Mouse (Mus musculus): ENCODE measurements at regions not wholly inside any gene's neighbourhood (a gene's known extent, or its start where the extent isn't known, plus 50 kb on each side); places are given as distances from the start of the nearest gene placed in this dataset.
A peak's percentile ranks its signal among the peaks of the same experiment; 100 is the strongest.

DNA sequence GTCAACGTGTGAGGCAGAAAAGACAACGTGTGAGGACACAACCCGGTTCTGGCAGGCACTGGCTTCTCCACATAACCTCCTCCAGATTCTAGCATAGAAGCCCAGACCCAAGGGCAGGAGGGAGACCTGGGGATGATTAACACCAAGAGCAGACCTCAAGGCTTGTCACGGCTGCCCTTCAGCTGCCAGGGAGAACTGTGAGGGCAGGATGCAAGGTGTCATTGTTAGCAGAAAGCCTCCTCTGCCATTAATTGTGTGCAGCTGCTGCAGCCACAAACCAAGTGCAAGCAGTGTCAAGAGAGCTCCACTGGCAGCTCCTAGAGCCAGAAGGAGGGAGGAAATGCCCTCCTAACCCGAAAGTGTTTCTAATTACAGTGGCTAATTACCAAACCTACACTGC, 211.6 kb upstream of the Rgma start:
- H3K27ac ChIP-seq (replicated peaks), result no peak overlapping the region
- no peaks in the 10 kb centered on the region for H3K9me3 ChIP-seq (replicated peaks)
- H3K4me2 ChIP-seq, result no peak overlapping the region
- WGBS, result 42% methylated on average over 5 of the region's 5 CpGs
- H3K4me1 ChIP-seq, result peaks cover 9% of the 10 kb centered on the region; the same call in 1 of the 2 replicates
- H3K27me3 ChIP-seq (replicated peaks), result no peaks in the 10 kb centered on the region
- H3K36me3 ChIP-seq, result no peaks in the 10 kb centered on the region
- no peak overlapping the region for H3K9ac ChIP-seq (replicated peaks)
- H3K4me3 ChIP-seq (replicated peaks), result no peak overlapping the region
- ATAC-seq (ENCODE audit: low FRiP score), result no peak

DNA sequence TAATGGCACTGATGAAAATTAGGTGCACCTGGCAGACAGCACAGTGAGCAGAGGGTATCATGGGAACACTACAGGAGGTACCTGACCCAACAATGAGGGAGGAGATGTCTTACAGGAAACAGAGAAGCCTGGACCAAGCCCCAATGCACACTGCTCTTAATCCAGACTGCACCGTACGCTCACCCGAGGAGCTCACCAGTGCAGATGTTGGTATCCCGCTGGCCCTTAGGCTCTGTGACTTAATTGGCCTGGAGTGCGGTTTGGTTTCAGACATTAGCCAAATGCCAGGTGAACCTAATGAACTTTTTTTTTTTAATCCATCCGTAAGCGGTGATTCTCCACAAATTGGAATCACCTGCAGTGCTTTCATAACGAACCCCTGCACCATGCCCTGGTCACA, 209.8 kb upstream of the Rgma start:
- Histone ChIP-seq H3K9me3 (replicated peaks) (no peaks in the 10 kb centered on the region), H3K36me3 (no peaks in the 10 kb centered on the region), H3K9ac (replicated peaks) (no peak overlapping the region), H3K4me3 (replicated peaks) (no peak overlapping the region), H3K4me1 (peaks cover 3% of the 10 kb centered on the region; the same call in 1 of the 2 replicates), H3K27me3 (replicated peaks) (no peaks in the 10 kb centered on the region), H3K27ac (replicated peaks) (no peak overlapping the region), H3K4me2 (no peak overlapping the region)
- no peak for ATAC-seq (ENCODE audit: low FRiP score)
- whole genome bisulfite sequencing, result 93% methylated on average over 8 of the region's 8 CpGs

- Histone ChIP-seq H3K4me1 (no peaks in the 10 kb centered on the region), H3K27ac (replicated peaks) (no peak overlapping the region), H3K4me2 (no peak overlapping the region), H3K9ac (replicated peaks) (no peak overlapping the region), H3K27me3 (replicated peaks) (no peaks in the 10 kb centered on the region), H3K36me3 (no peaks in the 10 kb centered on the region), H3K9me3 (replicated peaks) (no peaks in the 10 kb centered on the region), H3K4me3 (replicated peaks) (no peak overlapping the region)
- WGBS, result 79% methylated on average over 8 of the region's 8 CpGs
- no peak for ATAC-seq (ENCODE audit: low FRiP score)
These were observed 205.9 kb upstream of the Rgma start for GRCm38 (mm10) chr7:73169416-73169815.

DNA sequence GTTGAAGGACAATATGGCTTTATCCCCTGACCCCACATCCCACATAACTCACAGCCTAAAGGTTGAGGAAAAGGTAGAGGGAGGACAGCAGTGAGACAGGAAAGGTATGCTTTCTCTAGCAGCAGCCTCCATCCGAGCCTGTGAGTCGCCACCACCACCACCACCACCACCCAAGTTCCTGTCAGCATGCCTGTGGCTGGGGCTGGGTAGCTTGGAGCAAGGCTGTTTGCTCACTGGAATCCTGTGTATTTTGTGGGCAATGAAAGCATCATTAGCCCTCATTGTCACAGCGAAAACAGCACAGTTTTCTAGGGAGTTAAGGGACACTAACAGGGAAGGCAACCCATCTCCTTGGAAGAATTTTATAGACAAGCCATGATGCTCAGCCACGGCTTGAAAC, 202.7 kb upstream of the Rgma start:
- H3K9ac ChIP-seq (replicated peaks), result no peak overlapping the region
- no peaks in the 10 kb centered on the region for H3K36me3 ChIP-seq
- H3K27me3 ChIP-seq (replicated peaks), result no peaks in the 10 kb centered on the region
- H3K4me3 ChIP-seq (replicated peaks), result no peak overlapping the region
- WGBS, result 79% methylated on average over 4 of the region's 4 CpGs
- H3K4me2 ChIP-seq, result no peak overlapping the region
- no peaks in the 10 kb centered on the region for H3K4me1 ChIP-seq
- no peaks in the 10 kb centered on the region for H3K9me3 ChIP-seq (replicated peaks)
- ATAC-seq (ENCODE audit: low FRiP score), result no peak
- no peak overlapping the region for H3K27ac ChIP-seq (replicated peaks)

DNA sequence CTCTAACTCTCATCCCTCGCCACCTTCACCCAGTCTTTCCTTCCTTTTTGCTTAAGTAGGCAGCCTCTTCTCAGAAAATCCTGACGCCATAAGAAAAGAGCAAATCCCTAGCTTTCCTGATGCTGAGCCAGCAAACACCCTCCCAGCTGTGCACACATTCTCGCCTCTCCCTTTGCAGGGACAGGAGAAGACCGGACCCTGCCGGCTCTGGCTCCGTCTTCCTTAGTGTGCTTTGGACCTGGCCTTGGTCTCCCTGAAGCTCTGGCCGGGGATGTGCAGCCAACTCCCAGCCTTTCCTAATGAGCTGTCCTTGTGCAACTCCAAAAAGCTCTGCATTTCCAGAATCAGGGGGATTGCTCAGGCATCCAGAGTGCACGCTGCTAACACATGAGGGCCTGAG, 191.5 kb upstream of the Rgma start:
- no peaks in the 10 kb centered on the region for H3K36me3 ChIP-seq
- no peak overlapping the region for H3K4me3 ChIP-seq (replicated peaks)
- H3K4me2 ChIP-seq, result no peak overlapping the region
- H3K9me3 ChIP-seq (replicated peaks), result no peaks in the 10 kb centered on the region
- ATAC-seq (ENCODE audit: low FRiP score), result no peak
- WGBS, result 79% methylated on average over 8 of the region's 8 CpGs
- H3K27me3 ChIP-seq (replicated peaks), result no peaks in the 10 kb centered on the region
- no peak overlapping the region for H3K9ac ChIP-seq (replicated peaks)
- H3K4me1 ChIP-seq, result peaks cover 12% of the 10 kb centered on the region; the same call in 1 of the 2 replicates
- peak overlapping the region; percentile 77 for H3K27ac ChIP-seq (replicated peaks)

DNA sequence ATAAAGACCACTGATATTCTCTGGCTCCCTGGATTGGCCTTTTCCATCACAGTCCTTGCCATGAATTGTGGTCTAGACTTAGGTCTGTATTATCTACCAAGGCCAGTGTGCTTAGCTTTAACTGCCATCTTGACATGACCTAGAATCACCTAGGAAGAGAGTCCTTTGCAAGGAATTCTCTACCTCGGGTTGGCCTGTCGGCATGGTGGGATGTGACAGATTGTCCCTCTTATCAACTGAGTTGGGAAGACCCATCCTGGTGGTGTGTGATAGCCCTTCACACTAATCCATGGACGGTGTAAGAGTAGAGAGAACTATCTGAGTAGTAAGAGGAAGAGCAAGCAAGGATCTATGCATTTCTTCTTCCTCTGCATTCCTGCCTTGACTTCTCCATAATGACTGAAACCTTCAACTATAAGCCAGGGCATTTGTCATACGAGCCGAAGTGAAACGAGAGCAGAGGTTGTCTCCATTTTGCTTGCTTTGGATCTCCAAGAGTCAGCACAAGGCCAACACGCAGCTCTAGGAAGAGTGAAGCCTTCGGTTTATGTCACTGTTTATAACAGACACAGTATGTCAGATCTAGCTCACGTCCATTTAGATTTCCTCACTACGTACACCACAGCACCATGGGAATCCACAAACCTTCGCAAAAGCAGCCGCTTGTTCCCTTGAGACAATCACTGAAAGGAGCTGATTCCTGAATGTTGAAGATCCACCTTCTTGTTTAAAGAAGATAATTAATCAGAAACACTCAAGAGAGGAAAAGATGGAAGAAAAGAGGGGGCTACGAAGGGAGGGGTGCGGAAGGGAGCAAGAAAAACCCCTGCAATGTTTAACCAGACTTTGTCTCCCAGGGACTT, 190.9 kb upstream of the Rgma start:
- Histone ChIP-seq H3K4me2 (no peak overlapping the region), H3K4me1 (peaks cover 12% of the 10 kb centered on the region; the same call in 1 of the 2 replicates), H3K36me3 (no peaks in the 10 kb centered on the region), H3K27ac (replicated peaks) (peak overlapping the region; percentile 77), H3K9ac (replicated peaks) (no peak overlapping the region), H3K27me3 (replicated peaks) (no peaks in the 10 kb centered on the region), H3K9me3 (replicated peaks) (no peaks in the 10 kb centered on the region), H3K4me3 (replicated peaks) (no peak overlapping the region)
- 55% methylated on average over 14 of the region's 14 CpGs for WGBS
- peak; percentile 54; the same call in 1 of the 2 replicates for ATAC-seq (ENCODE audit: low FRiP score)

DNA sequence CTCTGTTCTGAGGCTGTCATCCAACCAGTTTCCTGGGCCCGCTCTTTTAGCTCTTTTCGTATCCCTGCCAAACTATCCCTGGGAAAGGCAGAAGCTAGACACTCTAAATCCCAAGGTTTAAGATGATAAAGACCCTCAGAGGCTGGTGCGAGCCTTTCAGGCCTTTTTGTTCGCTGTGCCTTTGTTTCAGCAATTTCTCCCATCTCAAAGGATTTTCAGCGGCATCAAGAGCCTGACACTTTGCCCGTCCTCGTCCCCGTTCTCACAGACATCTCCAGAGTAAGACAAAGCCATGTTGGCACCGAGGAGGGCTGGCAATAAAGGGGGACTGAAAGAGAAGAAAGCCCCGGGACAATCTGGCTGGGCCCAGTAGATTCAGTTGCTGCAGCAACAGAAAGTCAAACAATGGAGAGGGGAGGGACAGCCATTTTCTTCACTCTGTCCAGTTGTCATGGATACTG, 190.2 kb upstream of the Rgma start:
- no peaks in the 10 kb centered on the region for H3K36me3 ChIP-seq
- WGBS, result 17% methylated on average over 10 of the region's 10 CpGs
- ATAC-seq (ENCODE audit: low FRiP score), result peak; percentile 94
- H3K4me1 ChIP-seq, result peaks cover 12% of the 10 kb centered on the region; the same call in 1 of the 2 replicates
- no peak overlapping the region for H3K9ac ChIP-seq (replicated peaks)
- no peaks in the 10 kb centered on the region for H3K27me3 ChIP-seq (replicated peaks)
- no peaks in the 10 kb centered on the region for H3K9me3 ChIP-seq (replicated peaks)
- H3K4me2 ChIP-seq, result no peak overlapping the region
- no peak overlapping the region for H3K4me3 ChIP-seq (replicated peaks)
- H3K27ac ChIP-seq (replicated peaks), result peak overlapping the region; percentile 77

- Histone ChIP-seq H3K36me3 (no peaks in the 10 kb centered on the region), H3K9me3 (replicated peaks) (no peaks in the 10 kb centered on the region), H3K4me3 (replicated peaks) (no peak overlapping the region), H3K4me2 (no peak overlapping the region), H3K27ac (replicated peaks) (peak overlapping the region; percentile 72), H3K9ac (replicated peaks) (no peak overlapping the region), H3K4me1 (peaks cover 12% of the 10 kb centered on the region; the same call in 1 of the 2 replicates), H3K27me3 (replicated peaks) (no peaks in the 10 kb centered on the region)
- peak; percentile 8 for ATAC-seq (ENCODE audit: low FRiP score)
- WGBS, result 60% methylated on average over 5 of the region's 5 CpGs
These were observed 189.7 kb upstream of the Rgma start for GRCm38 (mm10) chr7:73185591-73185990.

DNA sequence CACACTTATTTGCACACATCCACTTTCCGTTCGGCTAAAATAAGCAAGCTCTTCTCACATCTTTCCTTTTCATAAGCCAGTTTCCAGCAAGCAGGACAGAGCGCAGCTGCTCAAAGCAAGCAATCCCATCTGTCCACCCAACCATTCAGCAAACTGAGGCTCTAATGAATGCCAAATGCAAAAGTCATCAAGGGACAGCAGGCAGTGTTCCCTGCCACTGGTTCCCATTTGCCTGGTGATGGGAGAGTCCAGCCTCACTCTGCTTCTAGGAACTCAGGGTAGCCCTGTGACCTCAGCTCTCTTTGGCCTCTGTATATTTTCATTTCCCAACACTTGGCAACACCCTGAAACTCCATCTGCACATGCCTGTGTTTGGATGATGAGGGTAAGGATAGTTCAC, 188.8 kb upstream of the Rgma start:
- 0 out of 2 replicates have a peak overlapping the region, but pooled peaks have one; percentile 5 for H3K4me2 ChIP-seq
- peak overlapping the region; percentile 72 for H3K27ac ChIP-seq (replicated peaks)
- no peak for ATAC-seq (ENCODE audit: low FRiP score)
- no peaks in the 10 kb centered on the region for H3K36me3 ChIP-seq
- H3K9ac ChIP-seq (replicated peaks), result no peak overlapping the region
- H3K4me3 ChIP-seq (replicated peaks), result no peak overlapping the region
- peaks cover 12% of the 10 kb centered on the region; the same call in 1 of the 2 replicates for H3K4me1 ChIP-seq
- 68% methylated on average over 3 of the region's 3 CpGs for WGBS
- no peaks in the 10 kb centered on the region for H3K27me3 ChIP-seq (replicated peaks)
- H3K9me3 ChIP-seq (replicated peaks), result no peaks in the 10 kb centered on the region

- no peak overlapping the region for H3K4me3 ChIP-seq (replicated peaks)
- no peaks in the 10 kb centered on the region for H3K27me3 ChIP-seq (replicated peaks)
- H3K9me3 ChIP-seq (replicated peaks), result no peaks in the 10 kb centered on the region
- H3K4me2 ChIP-seq, result no peak overlapping the region
- no peaks in the 10 kb centered on the region for H3K36me3 ChIP-seq
- H3K4me1 ChIP-seq, result peaks cover 6% of the 10 kb centered on the region; the same call in 1 of the 2 replicates
- peak overlapping the region; percentile 62 for H3K27ac ChIP-seq (replicated peaks)
- no peak overlapping the region for H3K9ac ChIP-seq (replicated peaks)
- WGBS, result 26% methylated on average over 12 of the region's 12 CpGs
- no peak for ATAC-seq (ENCODE audit: low FRiP score)
These were observed 183.7 kb upstream of the Rgma start for GRCm38 (mm10) chr7:73191388-73192278.

DNA sequence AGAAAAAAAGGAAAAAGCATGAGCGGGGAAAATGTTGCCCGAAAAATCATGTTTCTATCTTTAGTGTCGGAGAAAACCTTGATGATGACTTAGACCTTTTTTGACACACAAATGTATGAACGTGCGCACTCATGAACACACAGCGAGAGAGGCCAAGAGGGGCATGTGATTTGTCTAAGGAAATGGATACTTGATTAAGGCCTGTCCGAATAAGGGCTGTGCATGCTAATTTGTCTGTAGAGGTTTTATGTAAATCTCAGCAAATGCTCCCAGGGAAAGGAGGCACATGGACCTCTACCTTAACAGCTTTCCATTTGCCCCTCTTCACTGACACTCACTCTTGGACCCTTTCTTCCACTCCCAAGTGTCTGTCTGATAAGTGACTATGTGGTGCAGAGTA, 182.5 kb upstream of the Rgma start:
- H3K27ac ChIP-seq (replicated peaks), result peak overlapping the region; percentile 33; the same call in 1 of the 2 replicates
- peaks cover 17% of the 10 kb centered on the region; the same call in 1 of the 2 replicates for H3K4me1 ChIP-seq
- 64% methylated on average over 7 of the region's 7 CpGs for WGBS
- no peaks in the 10 kb centered on the region for H3K36me3 ChIP-seq
- no peaks in the 10 kb centered on the region for H3K9me3 ChIP-seq (replicated peaks)
- no peak overlapping the region for H3K4me2 ChIP-seq
- no peaks in the 10 kb centered on the region for H3K27me3 ChIP-seq (replicated peaks)
- H3K4me3 ChIP-seq (replicated peaks), result no peak overlapping the region
- no peak for ATAC-seq (ENCODE audit: low FRiP score)
- H3K9ac ChIP-seq (replicated peaks), result no peak overlapping the region

Data from neural tube, embryonic 15.5 days (tissue).